Mouse (Mus musculus): Measurements from ENCODE around the gene Mrfap1.

DNA sequence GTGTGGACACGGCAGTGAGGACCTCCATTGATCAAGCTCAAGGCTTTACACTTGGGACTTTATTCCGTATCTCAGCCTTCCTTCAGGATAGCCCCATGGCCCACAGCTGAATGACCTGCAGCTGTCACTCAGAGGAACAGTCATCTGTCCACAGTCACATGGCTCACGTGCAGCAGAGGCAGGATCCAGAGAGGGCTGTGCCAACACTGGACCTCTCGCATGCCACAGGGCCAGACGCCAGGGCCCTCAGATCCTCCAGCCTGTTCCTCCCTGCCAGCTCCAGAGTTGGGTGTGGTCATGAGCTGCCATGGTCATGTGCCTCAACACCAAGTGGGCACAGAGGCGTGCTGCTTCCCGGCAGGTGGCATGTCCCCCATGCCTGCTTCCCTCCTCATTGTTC is 12.6 kb upstream of the Mrfap1 start:
- no peak for TF ChIP-seq EP300 (IDR thresholded peaks at IDR 0.05; ENCODE audit: low read depth)
- no peak for TF ChIP-seq CTCF (IDR thresholded peaks at IDR 0.05; ENCODE audit: low read depth)

Data from heart, postnatal 0 days (tissue).